Mouse (Mus musculus) midbrain, postnatal 0 days (tissue): ENCODE data around the gene R3hdm4. TPM values are rescaled to one million over a fixed set of nuclear protein-coding genes. Genes with fewer than 3 reads are reported as not detected.
A peak's percentile ranks its signal among the peaks of the same experiment; 100 is the strongest.

Source experiments
- ATAC-seq: fragments of 200-750 bp; cut with Nextera tagmentation; 2 replicates; pipeline ENCODE4 v1.8.0; 2017; ENCODE audit warnings: moderate number of reproducible peaks, mild to moderate bottlenecking, moderate TSS enrichment, moderate library complexity; ENCODE audit not compliant: low FRiP score
- DNase-seq: peaks from one replicate; pipeline ENCODE4 v3.0.0-alpha.2; 2015; ENCODE audit warnings: low spot score
- H3K27ac ChIP-seq: fragments of 300-500 bp; sonication (generic); 2 replicates; pipeline ENCODE4 v1.5.1; 2014; ENCODE audit warnings: low read depth, mild to moderate bottlenecking, low read length, mixed read lengths
- H3K27me3 ChIP-seq: fragments of 300-500 bp; sonication (generic); 2 replicates; pipeline ENCODE4 v1.6.1; 2014; ENCODE audit warnings: low read length, control low read depth, mixed read lengths; ENCODE audit not compliant: insufficient read depth
- H3K36me3 ChIP-seq: fragments of 300-500 bp; sonication (generic); 2 replicates; pipeline ENCODE4 v1.6.1; 2014; ENCODE audit warnings: low read length, control low read depth, mixed read lengths; ENCODE audit not compliant: insufficient read depth
- H3K4me1 ChIP-seq: fragments of 300-500 bp; sonication (generic); 2 replicates; pipeline ENCODE4 v1.6.1; 2014; ENCODE audit warnings: mild to moderate bottlenecking, control low read depth, antibody characterized with exemption, low read length, mixed read lengths; ENCODE audit not compliant: insufficient read depth
- H3K4me2 ChIP-seq: fragments of 300-500 bp; sonication (generic); 2 replicates; pipeline ENCODE4 v1.6.1; 2014; ENCODE audit warnings: low read depth, mild to moderate bottlenecking, low read length, mixed read lengths; ENCODE audit not compliant: poor library complexity, severe bottlenecking
- H3K4me3 ChIP-seq: fragments of 300-500 bp; sonication (generic); 2 replicates; pipeline ENCODE4 v1.5.1; 2014; ENCODE audit warnings: low read depth, mild to moderate bottlenecking, low read length, moderate library complexity
- H3K9ac ChIP-seq: fragments of 300-500 bp; sonication (generic); replicated peaks from 2 replicates; pipeline ENCODE4 v1.6.1; 2014; ENCODE audit warnings: mild to moderate bottlenecking, low read length, moderate library complexity, mixed read lengths; ENCODE audit not compliant: poor library complexity, severe bottlenecking
- H3K9me3 ChIP-seq: fragments of 300-500 bp; sonication (generic); 2 replicates; pipeline ENCODE4 v1.6.1; 2016; ENCODE audit warnings: low read length, control low read depth
- CTCF ChIP-seq: IDR thresholded peaks from 2 replicates; pipeline ENCODE4 v1.5.1; 2016; ENCODE audit warnings: antibody characterized with exemption, mild to moderate bottlenecking
- WGBS: fragments of 180-500 bp; shearing (Covaris S2); extraction: QIAGEN DNeasy Blood & Tissue Kit; methylation state at CpG from one replicate; pipeline ENCODE4 v1.1.7; 2014; 5-methylcytosine and 5-hydroxymethylcytosine counted together
- polyA plus RNA-seq: library from polyadenylated mRNA; unstranded; fragments of >200 nt; fragmentation: Nextera tagmentation; extraction: Ambion mirVana; gene quantifications from 2 replicates; pipeline ENCODE4 v1.2.1, GENCODE M21; 2015
- total RNA-seq: library from RNA; depleted of rRNA; stranded (reverse); fragments of >200 nt; gene quantifications from 2 replicates; pipeline ENCODE4 v1.2.3, GENCODE M21; 2014

The R3hdm4 gene
- total and polyA plus RNA-seq, 2 experiments from 2014 or later, result 118 to 301 TPM

GRCm38 (mm10) chr10:79925785-79926490 is 4.9 kb upstream of the R3hdm4 start:
- H3K27me3 ChIP-seq, result peaks cover 19% of the 10 kb centered on the region
- H3K36me3 ChIP-seq, result 0 out of 2 replicates have a peak, but pooled peaks cover 1% of the 10 kb centered on the region
- H3K4me1 ChIP-seq, result peaks cover 10% of the 10 kb centered on the region
- DNase-seq (no peak), ATAC-seq (no peak)
- peak overlapping the region; percentile 86; the same call in 1 of the 2 replicates for H3K9ac ChIP-seq
- 10% methylated on average over 14 of the region's 15 CpGs for WGBS
- no peaks in the 10 kb centered on the region for H3K9me3 ChIP-seq
- peak overlapping the region; percentile 89 for H3K4me3 ChIP-seq
- H3K27ac ChIP-seq, result peak overlapping the region; percentile 82; the same call in 1 of the 2 replicates
- no peak for TF ChIP-seq CTCF
- peak overlapping the region; percentile 90 for H3K4me2 ChIP-seq

GRCm38 (mm10) chr10:79924998-79925784 is 4.2 kb upstream of the R3hdm4 start:
- H3K4me2 ChIP-seq, result peak overlapping the region; percentile 90; the same call in 1 of the 2 replicates
- H3K27me3 ChIP-seq, result peaks cover 26% of the 10 kb centered on the region
- no peaks in the 10 kb centered on the region for H3K9me3 ChIP-seq
- DNase-seq (peak; percentile 87), ATAC-seq (no peak)
- H3K36me3 ChIP-seq, result no peaks in the 10 kb centered on the region
- TF ChIP-seq CTCF, result peak; percentile 100
- no peak overlapping the region for H3K9ac ChIP-seq
- H3K4me3 ChIP-seq, result no peak overlapping the region
- WGBS, result 10% methylated on average over 29 of the region's 29 CpGs
- no peak overlapping the region for H3K27ac ChIP-seq
- peaks cover 12% of the 10 kb centered on the region for H3K4me1 ChIP-seq

- peaks cover 50% of the 10 kb centered on the region for H3K27me3 ChIP-seq
- no peaks in the 10 kb centered on the region for H3K9me3 ChIP-seq
- no peak overlapping the region for H3K27ac ChIP-seq
- H3K4me1 ChIP-seq, result peaks cover 12% of the 10 kb centered on the region; the same call in 1 of the 2 replicates
- no peaks in the 10 kb centered on the region for H3K36me3 ChIP-seq
- DNase-seq, result no peak
- H3K4me3 ChIP-seq, result peak overlapping the region; percentile 37
- no peak for TF ChIP-seq CTCF
- peak overlapping the region; percentile 47 for H3K4me2 ChIP-seq
- no peak for ATAC-seq
- 2% methylated on average over 34 of the region's 34 CpGs for WGBS
- H3K9ac ChIP-seq, result peak overlapping the region; percentile 25
These were observed 564 bp upstream of the R3hdm4 start for GRCm38 (mm10) chr10:79921572-79921971.

GRCm38 (mm10) chr10:79920056-79920890 is 735 bp downstream of the R3hdm4 start:
- Histone ChIP-seq H3K9ac (no peak overlapping the region), H3K27me3 (peaks cover 50% of the 10 kb centered on the region), H3K9me3 (no peaks in the 10 kb centered on the region), H3K27ac (no peak overlapping the region), H3K4me1 (peaks cover 13% of the 10 kb centered on the region), H3K4me3 (peak overlapping the region; percentile 37), H3K36me3 (no peaks in the 10 kb centered on the region), H3K4me2 (peak overlapping the region; percentile 47)
- WGBS, result 17% methylated on average over 26 of the region's 26 CpGs
- ATAC-seq (peak; percentile 9; the same call in 1 of the 2 replicates), DNase-seq (no peak)
- TF ChIP-seq CTCF, result no peak

- TF ChIP-seq CTCF, result no peak
- 0 out of 2 replicates have a peak overlapping the region, but pooled peaks have one; percentile 20 for H3K4me2 ChIP-seq
- no peaks in the 10 kb centered on the region for H3K36me3 ChIP-seq
- no peak for DNase-seq
- 5% methylated on average over 21 of the region's 21 CpGs for WGBS
- no peaks in the 10 kb centered on the region for H3K9me3 ChIP-seq
- peaks cover 17% of the 10 kb centered on the region for H3K4me1 ChIP-seq
- peaks cover 50% of the 10 kb centered on the region for H3K27me3 ChIP-seq
- no peak for ATAC-seq
- H3K4me3 ChIP-seq, result no peak overlapping the region
- no peak overlapping the region for H3K27ac ChIP-seq
- H3K9ac ChIP-seq, result no peak overlapping the region
These were observed 1.7 kb downstream of the R3hdm4 start for GRCm38 (mm10) chr10:79919251-79919849.
